Mouse (Mus musculus) megakaryocyte-erythroid progenitor cell, adult 5-6 weeks (primary cell): ENCODE results near the gene Lgals12. TPM values are rescaled to one million over a fixed set of nuclear protein-coding genes. Genes with fewer than 3 reads are reported as not detected.

ENCODE experiments used
- ATAC-seq: replicated peaks from 2 replicates; pipeline ENCODE4 v1.8.0; 2016; ENCODE audit warnings: mild to moderate bottlenecking, inconsistent platforms; ENCODE audit not compliant: severe bottlenecking, poor library complexity, low FRiP score, low TSS enrichment
- total RNA-seq, 2 experiments: library from RNA; stranded (forward) in 1 of 2; stranded (reverse) in 1 of 2; fragments of 200-1000, 215-1000 nt in 1 of 2; fragments of >200 nt in 1 of 2; fragmentation: Nextera tagmentation in 1 of 2; gene quantifications; 2 replicates each; pipeline ENCODE4 v1.2.3; 2014 to 2017

The Lgals12 gene
- not detected in 2 replicates for total RNA-seq (2014; fragmentation: Nextera tagmentation)
- not detected in 2 replicates for total RNA-seq (2017)

GRCm38 (mm10) chr19:7606801-7607689 is at the start of gene Lgals12:
Lgals12 (minus strand) TSS chr19:7607193.
- no peak for ATAC-seq

GRCm38 (mm10) chr19:7648913-7649666 is 42.1 kb upstream of the Lgals12 start:
- no peak for ATAC-seq

- no peak for ATAC-seq
These were observed 26.8 kb upstream of the Lgals12 start for GRCm38 (mm10) chr19:7633786-7634185.

DNA sequence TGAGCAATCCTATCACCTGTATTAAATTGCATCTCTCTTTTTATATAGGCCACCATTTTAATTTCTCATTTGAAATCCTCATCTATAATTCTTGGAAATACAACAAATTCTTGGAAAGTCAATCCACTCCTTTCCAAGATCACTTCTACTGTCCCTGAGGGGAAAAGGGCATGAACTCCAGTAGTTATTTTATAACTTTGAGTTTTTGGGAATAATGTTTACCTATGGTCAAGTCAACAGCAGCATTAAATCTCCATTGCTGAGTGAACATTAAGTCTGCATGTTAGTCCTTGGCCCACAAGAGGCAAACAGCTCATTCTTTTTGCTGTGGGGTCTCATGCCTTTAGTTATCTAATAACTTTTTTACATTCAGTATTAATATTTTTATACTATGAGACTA is 26.0 kb upstream of the Lgals12 start:
- ATAC-seq = no peak

DNA sequence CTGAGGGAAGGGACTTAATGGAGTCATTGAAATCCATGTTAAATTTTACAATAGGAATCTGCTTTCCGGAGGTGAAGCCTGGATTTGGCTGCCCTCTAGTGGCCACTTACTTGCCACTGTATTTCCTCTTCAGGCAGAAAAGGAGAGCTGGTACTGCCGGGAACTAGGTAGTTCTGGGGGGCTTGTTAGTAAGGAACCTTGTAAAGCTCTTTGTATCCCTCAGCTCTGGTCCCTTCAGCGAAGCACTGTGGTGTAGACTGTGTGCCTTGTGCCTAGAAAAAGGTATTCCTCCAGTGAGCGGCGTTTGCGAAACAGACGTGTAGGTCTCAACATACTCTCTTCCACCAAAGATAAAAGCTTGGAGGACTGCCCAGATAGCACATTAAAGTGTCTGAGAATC is 10.7 kb upstream of the Lgals12 start:
- 0 out of 2 replicates have a peak, but pooled peaks have one; percentile 37 for ATAC-seq

DNA sequence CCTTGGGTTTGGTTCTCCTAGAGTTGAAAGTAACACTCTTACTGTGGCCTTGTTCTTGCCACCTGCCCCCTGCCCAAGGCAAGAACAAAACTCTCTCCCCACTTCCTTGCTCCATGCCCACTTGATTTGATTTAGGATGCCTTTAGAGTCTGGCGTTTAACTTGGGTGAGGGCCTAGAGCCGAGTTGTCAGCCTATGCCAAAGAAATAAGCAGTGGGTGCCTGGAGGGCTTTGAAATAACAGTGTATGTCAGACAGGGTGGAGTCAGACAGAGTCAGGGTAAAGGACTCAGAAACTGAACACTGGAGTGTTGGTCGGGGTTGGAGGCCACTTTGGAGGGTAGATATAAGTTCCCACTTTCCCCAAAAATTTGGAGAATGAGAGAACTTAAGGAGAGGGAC is 10.1 kb upstream of the Lgals12 start:
- no peak for ATAC-seq

DNA sequence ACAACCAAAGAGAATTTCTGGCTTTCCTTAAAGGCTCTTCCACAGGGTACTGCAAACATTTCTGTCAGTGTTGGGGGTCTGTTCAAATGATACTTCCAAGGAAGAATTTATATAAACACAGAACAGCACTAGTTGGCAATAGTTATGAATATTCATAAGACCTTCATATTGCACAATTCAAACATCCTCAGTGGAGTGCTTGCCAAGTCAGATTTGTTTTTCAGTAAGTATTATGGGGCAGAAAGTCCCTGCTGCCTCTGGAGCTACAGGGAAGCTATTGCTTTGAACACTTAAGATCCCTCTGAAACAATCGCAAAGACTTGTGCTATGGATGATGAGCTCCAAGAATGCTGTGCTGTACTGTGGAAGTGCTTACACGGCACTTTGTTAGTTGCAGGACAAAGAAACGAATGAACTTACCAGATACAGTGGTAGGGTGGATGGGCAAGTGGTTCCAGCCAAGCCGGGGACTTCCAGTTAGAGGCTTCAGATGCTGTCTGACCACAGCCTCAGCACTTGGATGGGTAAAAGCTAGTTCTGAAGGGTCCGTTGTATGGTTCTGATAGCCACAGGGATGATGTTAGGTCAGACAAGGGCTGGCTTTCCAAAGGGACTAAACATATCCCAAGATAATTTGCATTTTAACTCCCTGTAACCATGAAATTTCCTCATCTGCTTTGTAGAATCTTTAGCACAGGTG is 9.4 kb upstream of the Lgals12 start:
- no peak for ATAC-seq

DNA sequence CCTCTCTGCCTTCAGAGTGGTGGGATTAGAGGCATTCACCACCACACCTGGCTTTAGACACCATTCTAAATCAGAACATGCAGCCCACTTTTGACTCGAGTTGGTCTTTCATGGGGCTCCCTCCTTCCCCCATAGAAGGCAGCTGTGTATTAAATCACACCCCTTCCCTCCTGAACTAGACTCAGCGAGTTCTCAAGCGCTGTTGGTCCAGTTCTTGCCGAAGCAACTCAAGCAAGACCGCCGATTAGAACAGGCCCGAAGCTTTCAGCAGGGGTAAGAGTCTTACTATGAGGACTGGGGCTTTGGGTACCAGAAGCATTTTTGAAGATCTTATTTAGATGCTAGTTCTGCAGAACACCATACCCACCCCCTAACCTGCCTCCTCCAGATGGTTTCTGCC is 6.2 kb upstream of the Lgals12 start:
- ATAC-seq = no peak

DNA sequence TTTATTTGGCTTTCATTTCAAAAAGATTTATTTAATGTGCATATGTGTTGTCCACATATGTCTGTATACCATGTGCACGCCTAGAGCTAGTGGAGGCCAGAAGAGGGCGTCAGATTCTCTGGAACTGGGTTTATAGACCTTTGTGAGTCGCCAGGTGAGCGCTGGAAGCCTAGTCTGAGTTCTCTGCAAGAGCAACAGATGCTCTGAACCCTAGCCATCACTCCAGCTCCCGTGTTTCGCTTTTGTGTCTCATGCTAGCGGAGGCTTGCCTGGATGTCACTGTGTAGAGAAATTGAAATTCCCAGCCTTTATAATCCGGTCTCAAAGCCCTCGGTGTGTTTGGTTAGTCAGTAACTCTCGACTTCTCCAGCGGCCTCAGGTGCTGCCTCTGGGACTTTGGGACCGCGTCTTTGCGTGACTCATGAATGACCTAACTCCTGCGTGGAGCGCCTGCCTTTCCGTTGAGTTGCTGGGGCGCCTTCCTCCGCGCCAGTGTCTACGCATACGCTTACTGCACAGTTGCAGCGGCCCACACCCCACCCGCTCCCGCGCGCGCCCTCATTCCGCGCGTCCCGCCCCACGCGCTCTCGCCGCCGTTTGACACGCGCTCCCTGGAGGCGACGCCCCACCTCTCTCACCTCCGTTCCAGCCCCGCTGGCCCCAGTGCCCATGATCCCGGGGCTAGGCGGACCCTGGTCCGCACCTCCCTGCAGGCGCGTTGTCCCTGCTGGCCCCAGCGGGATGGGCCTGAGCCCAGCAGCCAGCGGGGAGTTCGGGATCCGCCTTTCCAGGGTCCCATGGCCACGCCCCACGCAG is 5.2 kb upstream of the Lgals12 start, which contains the start of gene Hrasls5:
Gene Hrasls5 (plus strand): TSS at position 600 of the 816 bp plus-strand sequence.
- peak; percentile 21; the same call in 1 of the 2 replicates for ATAC-seq

DNA sequence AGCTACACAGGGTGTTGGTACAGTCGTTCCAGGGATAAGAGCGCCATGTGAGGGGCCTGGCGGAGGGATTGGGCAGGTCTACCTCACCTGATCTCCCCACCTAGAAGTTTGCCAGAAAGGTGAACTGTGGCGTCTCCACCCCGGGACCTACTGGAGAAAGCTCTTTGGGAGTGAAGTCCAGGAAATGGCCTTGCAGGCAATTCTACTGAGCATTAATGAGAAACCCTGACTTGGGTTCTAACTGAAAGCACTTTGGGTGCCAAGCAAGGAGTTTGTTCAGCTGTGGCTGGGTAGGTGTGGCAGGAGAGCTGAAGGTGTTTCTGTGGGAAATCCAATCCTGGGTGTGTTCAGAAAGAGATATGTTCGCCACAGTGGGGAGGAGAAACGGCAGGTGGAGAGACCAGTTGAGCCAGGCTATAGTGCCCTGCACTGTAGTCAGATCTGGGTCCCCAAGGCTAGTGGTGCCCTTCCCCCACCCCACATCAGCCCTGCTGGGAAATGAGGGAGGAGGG is 753 bp upstream of the Lgals12 start:
- ATAC-seq = no peak

DNA sequence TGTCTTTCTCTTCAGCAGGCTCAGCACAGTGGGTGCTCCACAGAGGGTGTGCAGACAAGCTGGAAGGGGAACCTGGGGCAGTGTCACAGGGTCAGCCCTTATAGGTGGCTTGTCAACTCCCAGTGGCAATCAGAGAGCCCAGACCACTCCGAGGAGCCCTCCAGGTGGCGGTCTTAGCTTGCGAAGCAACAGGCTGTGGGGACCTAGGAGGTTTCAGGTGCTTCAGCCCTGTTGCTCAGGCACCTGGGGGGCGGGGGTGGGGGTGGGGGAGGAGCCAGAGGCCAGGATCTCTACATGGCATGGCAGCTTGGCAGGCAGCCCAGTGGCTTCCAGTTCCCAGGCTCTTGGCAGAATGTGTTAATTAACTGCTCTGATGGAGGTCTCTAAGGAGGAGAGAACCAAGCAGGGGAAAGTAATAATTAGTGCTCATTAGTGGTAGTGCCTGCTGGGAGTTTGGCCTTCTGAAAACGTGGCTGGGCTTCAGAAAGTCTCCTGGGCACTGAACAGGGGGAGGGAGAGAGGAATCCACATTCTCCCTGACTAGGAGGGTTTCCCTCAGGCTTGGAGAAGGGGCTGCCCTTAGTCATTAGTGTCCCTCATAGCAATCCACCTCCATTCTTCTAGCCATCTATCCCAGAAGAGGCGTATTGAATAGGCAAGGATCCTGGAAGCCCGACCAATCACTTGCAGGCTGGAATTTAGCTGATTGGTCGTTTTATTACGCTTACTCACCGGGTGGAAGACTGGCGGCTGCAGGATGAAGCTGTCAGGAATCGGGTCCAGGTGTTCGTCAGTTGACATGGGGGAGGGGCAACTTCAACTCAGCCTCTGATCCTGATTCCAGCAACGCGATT is 836 bp downstream of the Lgals12 start:
- ATAC-seq = no peak

DNA sequence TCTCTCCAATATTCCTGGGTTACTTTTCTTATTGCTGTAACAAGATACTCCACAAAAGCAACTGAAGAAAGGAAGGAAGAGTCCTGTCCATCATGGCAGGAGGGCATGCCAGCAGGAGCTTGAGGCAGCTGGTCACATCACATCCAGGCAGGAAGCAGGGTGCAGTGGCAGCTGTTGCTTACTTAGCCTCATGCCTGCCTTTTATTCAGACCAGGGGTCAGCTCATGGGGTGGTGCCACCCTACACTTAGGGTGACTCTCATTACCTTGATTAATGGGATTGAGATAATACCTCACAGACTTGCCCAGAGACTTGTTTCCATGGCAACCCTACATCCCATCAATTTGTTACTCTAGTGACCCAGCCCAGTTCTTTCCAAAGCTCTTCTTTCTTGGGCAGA is 2.0 kb downstream of the Lgals12 start:
- no peak for ATAC-seq

- ATAC-seq = no peak
These were observed 2.9 kb downstream of the Lgals12 start for GRCm38 (mm10) chr19:7604107-7604506.

GRCm38 (mm10) chr19:7601551-7601950 is 5.4 kb downstream of the Lgals12 start:
- no peak for ATAC-seq

DNA sequence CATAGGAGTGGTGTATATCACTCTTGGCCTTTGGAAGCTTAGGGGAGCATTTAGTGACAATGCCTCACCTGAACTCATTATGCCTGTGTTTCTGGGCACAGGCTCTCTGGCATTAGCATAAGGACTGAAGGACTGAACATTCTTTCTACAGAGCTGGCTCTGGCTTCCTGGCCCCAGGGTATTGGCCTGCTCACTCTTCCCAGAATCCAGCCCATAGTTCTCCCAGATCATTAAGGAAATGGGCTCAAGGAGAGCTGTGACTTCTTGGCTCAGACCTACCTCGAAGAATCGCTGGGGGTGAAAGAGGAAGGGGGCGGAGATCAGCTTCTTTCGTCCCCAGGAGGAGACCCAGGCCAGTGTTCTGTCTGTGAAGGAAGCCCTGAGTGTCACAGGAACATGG is 8.5 kb downstream of the Lgals12 start:
- no peak for ATAC-seq

GRCm38 (mm10) chr19:7595534-7595933 is 11.5 kb downstream of the Lgals12 start:
- ATAC-seq = peak; percentile 50; the same call in 1 of the 2 replicates

- ATAC-seq = no peak
These were observed 15.0 kb downstream of the Lgals12 start for GRCm38 (mm10) chr19:7592018-7592417.

- ATAC-seq = no peak
These were observed 16.2 kb downstream of the Lgals12 start for GRCm38 (mm10) chr19:7590795-7591194.
